Mouse (Mus musculus) ES-E14 (cell line): ENCODE measurements at regions not wholly inside any gene's neighbourhood (a gene's known extent, or its start where the extent isn't known, plus 50 kb on each side); places are given as distances from the start of the nearest gene placed in this dataset.

Source experiments
- DNase-seq: peaks from one replicate; pipeline ENCODE4 v3.0.0-alpha.2; 2013; ENCODE audit warnings: low read depth, low spot score
- H3K27ac ChIP-seq: 2 replicates; pipeline ENCODE4 v1.5.1; 2012; ENCODE audit warnings: low read depth, mild to moderate bottlenecking, low read length, moderate library complexity, mixed read lengths; ENCODE audit not compliant: poor library complexity, insufficient read depth, severe bottlenecking
- H3K36me3 ChIP-seq: 2 replicates; pipeline ENCODE4 v1.6.1; 2012; ENCODE audit warnings: mild to moderate bottlenecking, low read length, moderate library complexity, mixed read lengths; ENCODE audit not compliant: control insufficient read depth, poor library complexity, insufficient read depth, severe bottlenecking
- H3K4me1 ChIP-seq, 2 experiments: fragments of 150-350 bp in 1 of 2; sonication (generic) in 1 of 2; 2 replicates each; pipeline ENCODE4 v1.6.1; 2012; ENCODE audit warnings: low read length in 2 of 2, mild to moderate bottlenecking in 1 of 2, mixed read lengths in 1 of 2; ENCODE audit not compliant: control insufficient read depth in 2 of 2, insufficient read depth in 2 of 2, poor library complexity in 1 of 2
- H3K4me3 ChIP-seq, 2 experiments: fragments of 150-350 bp in 1 of 2; sonication (generic) in 1 of 2; 2 replicates each; pipeline ENCODE4 v1.5.1; 2012; ENCODE audit warnings: low read length in 2 of 2, low read depth in 1 of 2, mild to moderate bottlenecking in 1 of 2, mixed read lengths in 1 of 2; ENCODE audit not compliant: insufficient read depth in 1 of 2, poor library complexity in 1 of 2, severe bottlenecking in 1 of 2
- H3K9ac ChIP-seq: 2 replicates; pipeline ENCODE4 v1.6.1; 2012; ENCODE audit warnings: low read depth, mild to moderate bottlenecking, low read length, mixed read lengths; ENCODE audit not compliant: poor library complexity, insufficient read depth, severe bottlenecking
- H3K9me3 ChIP-seq: fragments of 150-350 bp; sonication (generic); 2 replicates; pipeline ENCODE4 v1.6.1; 2012; ENCODE audit warnings: low read depth, mild to moderate bottlenecking, low read length; ENCODE audit not compliant: control insufficient read depth, insufficient read depth
- CHD2 ChIP-seq: IDR thresholded peaks from 2 replicates; pipeline ENCODE4 v1.6.1; 2014; ENCODE audit warnings: mild to moderate bottlenecking, low read depth, low read length, inconsistent platforms
- HCFC1 ChIP-seq: IDR thresholded peaks from 2 replicates; pipeline ENCODE4 v1.6.1; 2012; ENCODE audit warnings: low read length, inconsistent platforms, borderline replicate concordance; ENCODE audit not compliant: insufficient read depth
- MAFK ChIP-seq: IDR thresholded peaks from 2 replicates; pipeline ENCODE4 v1.6.1; 2014; ENCODE audit warnings: mild to moderate bottlenecking, low read depth, low read length, inconsistent platforms; ENCODE audit not compliant: insufficient read depth
- ZC3H11A ChIP-seq: IDR thresholded peaks from 2 replicates; pipeline ENCODE4 v1.6.1; 2012; ENCODE audit warnings: low read depth, mild to moderate bottlenecking, inconsistent platforms, low read length, borderline replicate concordance
- ZNF384 ChIP-seq: IDR thresholded peaks from 2 replicates; pipeline ENCODE4 v1.6.1; 2012; ENCODE audit warnings: low read depth, low read length, inconsistent platforms
- in situ Hi-C, 2 experiments: fragments of 600-800 bp; cut with MboI; formaldehyde crosslinking; loops; one replicate each; pipeline ENCODE4 v1.15.1; 2025; ENCODE audit warnings: low sequenced_read_pairs in 2 of 2, inconsistent platforms in 1 of 2; ENCODE audit not compliant: unreplicated experiment in 2 of 2

DNA sequence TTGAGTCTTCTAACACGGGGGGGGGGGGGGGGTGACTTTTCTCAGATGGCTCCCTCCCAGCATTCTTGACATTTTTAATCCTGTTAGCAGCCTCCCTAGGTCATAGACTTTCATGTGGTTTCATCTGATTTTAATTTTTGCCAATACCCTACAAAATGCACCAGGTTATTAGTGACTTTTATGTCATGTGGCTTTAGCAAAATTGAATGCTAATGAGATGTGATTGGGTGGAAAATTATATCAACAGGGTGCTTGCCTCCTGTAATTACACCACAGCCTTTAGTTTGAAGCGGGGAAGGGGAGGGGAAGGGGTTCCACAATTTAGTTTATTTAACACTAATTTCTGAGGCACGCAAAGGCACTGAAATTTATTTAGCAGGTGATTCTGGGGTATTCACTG lies 200.6 kb upstream of the Ano5 start:
- Histone ChIP-seq H3K36me3 (no peaks in the 10 kb centered on the region), H3K27ac (no peak overlapping the region), H3K9ac (no peak overlapping the region), H3K9me3 (no peaks in the 10 kb centered on the region), H3K4me3 (no peak overlapping the region), H3K4me1 (no peaks in the 10 kb centered on the region)
- DNase-seq: no peak
- TF ChIP-seq ZC3H11A: no peak
- no peak for TF ChIP-seq MAFK
- no peak for TF ChIP-seq ZNF384
- no peak for TF ChIP-seq HCFC1
- TF ChIP-seq CHD2: no peak
- in situ Hi-C loops: no loop called here

DNA sequence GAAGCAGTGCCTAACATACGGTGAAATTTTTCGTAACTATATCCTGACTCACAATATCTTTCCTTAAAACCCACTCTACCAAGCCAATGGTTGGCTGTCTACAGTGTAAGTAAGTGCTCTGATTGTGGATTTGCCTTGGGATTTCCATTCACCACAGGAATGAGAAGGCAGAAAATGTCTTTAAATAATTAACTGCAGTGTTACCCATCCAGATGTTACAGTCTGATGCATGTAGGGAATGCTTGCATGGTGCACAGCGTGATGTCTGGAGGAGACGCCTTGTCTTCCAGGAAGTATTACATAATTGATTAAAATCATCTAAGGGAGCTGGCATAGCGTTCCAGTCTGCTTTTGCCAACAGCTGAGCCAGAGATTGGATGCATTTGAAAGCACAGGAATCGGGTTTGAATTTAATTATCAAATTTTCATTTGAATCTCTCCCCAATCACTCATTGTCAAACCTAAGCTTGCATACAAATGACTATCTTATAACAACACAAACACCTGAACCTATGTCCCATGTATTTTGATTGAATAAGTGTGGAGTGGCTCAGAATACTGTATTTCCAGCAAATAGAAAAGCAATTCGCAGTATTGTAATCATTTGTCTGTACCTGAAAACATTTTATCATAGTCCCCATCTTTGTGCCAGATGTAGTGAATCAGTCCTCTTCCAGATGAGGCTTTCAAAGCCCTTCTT lies 170.8 kb upstream of the Ano5 start:
- DNase-seq: no peak
- Histone ChIP-seq H3K4me1 (no peaks in the 10 kb centered on the region), H3K27ac (no peak overlapping the region), H3K36me3 (no peaks in the 10 kb centered on the region), H3K9ac (no peak overlapping the region), H3K9me3 (no peaks in the 10 kb centered on the region), H3K4me3 (no peak overlapping the region)
- TF ChIP-seq ZC3H11A: no peak
- in situ Hi-C loops: no loop called here

DNA sequence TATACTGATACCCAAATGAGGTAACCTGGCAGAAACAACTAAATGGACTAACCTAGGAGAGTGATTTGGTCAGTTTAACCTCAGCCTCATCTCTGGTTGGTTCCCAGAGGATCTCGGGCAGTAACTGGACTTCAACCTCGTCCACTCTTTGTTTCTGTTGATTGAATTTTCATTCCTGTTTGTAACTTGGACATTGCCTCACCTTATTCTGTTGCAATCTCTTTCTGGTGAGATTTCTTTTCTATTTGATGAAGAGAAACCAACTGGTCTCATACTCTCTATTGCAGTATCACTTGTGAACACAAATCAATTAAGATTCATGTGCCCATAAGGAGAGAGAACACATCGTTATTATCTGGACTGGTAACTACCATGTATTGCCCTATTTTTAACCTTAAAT lies 163.3 kb upstream of the Ano5 start:
- Histone ChIP-seq H3K27ac (no peak overlapping the region), H3K9ac (no peak overlapping the region), H3K4me3 (no peak overlapping the region), H3K36me3 (no peaks in the 10 kb centered on the region), H3K4me1 (no peaks in the 10 kb centered on the region), H3K9me3 (no peaks in the 10 kb centered on the region)
- in situ Hi-C loops: no loop called here
- no peak for DNase-seq
- TF ChIP-seq CHD2 (no peak), MAFK (no peak), ZNF384 (no peak), HCFC1 (no peak), ZC3H11A (no peak)

DNA sequence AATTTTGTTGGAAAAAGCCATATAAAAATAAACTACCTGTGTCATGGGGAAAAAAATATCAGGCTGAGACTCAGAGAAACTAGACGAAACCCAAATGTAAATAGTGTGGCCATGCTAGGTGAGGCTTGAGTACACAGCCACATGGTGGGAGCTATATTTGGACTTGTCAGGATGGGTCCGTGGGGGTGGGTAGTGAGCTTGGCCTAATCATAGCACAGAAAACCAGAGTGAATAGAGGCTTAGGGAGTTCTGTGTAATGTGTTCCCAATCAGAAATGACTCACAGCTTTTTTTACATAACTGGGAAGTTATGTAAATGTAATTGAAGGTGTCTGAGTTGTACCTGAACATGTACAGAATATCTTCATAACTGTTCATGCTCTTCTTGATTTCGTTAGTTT lies 150.7 kb upstream of the Ano5 start:
- Histone ChIP-seq H3K4me3 (no peak overlapping the region), H3K9ac (no peak overlapping the region), H3K27ac (no peak overlapping the region), H3K36me3 (no peaks in the 10 kb centered on the region), H3K9me3 (no peaks in the 10 kb centered on the region), H3K4me1 (no peaks in the 10 kb centered on the region)
- DNase-seq: no peak
- TF ChIP-seq HCFC1 (no peak), ZNF384 (no peak), CHD2 (no peak), MAFK (no peak), ZC3H11A (no peak)
- in situ Hi-C loops: no loop called here

DNA sequence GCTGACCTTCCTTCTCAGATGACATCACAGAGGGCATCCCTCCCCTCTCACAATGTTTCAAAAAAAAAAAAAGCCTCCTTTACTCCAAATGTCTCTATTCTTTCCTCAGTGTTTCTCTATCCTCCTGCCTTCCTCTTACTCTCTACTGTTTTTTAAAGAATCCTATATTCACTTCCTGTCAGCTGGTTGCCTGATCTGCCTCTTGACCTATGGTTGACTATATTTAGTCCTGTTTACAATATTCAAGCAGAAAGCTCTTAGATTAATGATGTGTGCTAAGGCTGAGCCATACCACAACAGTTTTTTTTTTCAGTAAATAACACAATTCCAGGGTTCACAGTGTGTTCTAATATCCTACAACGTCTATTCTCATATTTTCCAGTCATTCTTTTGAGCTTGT lies 133.2 kb upstream of the Ano5 start:
- no peak overlapping the region for H3K9ac ChIP-seq
- no peaks in the 10 kb centered on the region for H3K36me3 ChIP-seq
- H3K4me3 ChIP-seq: no peak overlapping the region
- no peaks in the 10 kb centered on the region for H3K9me3 ChIP-seq
- H3K27ac ChIP-seq: no peak overlapping the region
- no peaks in the 10 kb centered on the region for H3K4me1 ChIP-seq
- TF ChIP-seq HCFC1 (no peak), MAFK (no peak), CHD2 (no peak), ZC3H11A (no peak), ZNF384 (no peak)
- in situ Hi-C loops: no loop called here
- DNase-seq: no peak
